Mouse (Mus musculus) midbrain, postnatal 0 days (tissue): Measurements from ENCODE around the gene Mmp10. TPM values are rescaled to one million over a fixed set of nuclear protein-coding genes. Genes with fewer than 3 reads are reported as not detected.

ENCODE experiments used
- ATAC-seq: fragments of 200-750 bp; cut with Nextera tagmentation; 2 replicates; pipeline ENCODE4 v1.8.0; 2017; ENCODE audit warnings: moderate number of reproducible peaks, mild to moderate bottlenecking, moderate TSS enrichment, moderate library complexity; ENCODE audit not compliant: low FRiP score
- DNase-seq: peaks from one replicate; pipeline ENCODE4 v3.0.0-alpha.2; 2015; ENCODE audit warnings: low spot score
- H3K27ac ChIP-seq: fragments of 300-500 bp; sonication (generic); 2 replicates; pipeline ENCODE4 v1.5.1; 2014; ENCODE audit warnings: low read depth, mild to moderate bottlenecking, low read length, mixed read lengths
- H3K27me3 ChIP-seq: fragments of 300-500 bp; sonication (generic); 2 replicates; pipeline ENCODE4 v1.6.1; 2014; ENCODE audit warnings: low read length, control low read depth, mixed read lengths; ENCODE audit not compliant: insufficient read depth
- H3K36me3 ChIP-seq: fragments of 300-500 bp; sonication (generic); 2 replicates; pipeline ENCODE4 v1.6.1; 2014; ENCODE audit warnings: low read length, control low read depth, mixed read lengths; ENCODE audit not compliant: insufficient read depth
- H3K4me1 ChIP-seq: fragments of 300-500 bp; sonication (generic); 2 replicates; pipeline ENCODE4 v1.6.1; 2014; ENCODE audit warnings: mild to moderate bottlenecking, control low read depth, antibody characterized with exemption, low read length, mixed read lengths; ENCODE audit not compliant: insufficient read depth
- H3K4me2 ChIP-seq: fragments of 300-500 bp; sonication (generic); 2 replicates; pipeline ENCODE4 v1.6.1; 2014; ENCODE audit warnings: low read depth, mild to moderate bottlenecking, low read length, mixed read lengths; ENCODE audit not compliant: poor library complexity, severe bottlenecking
- H3K4me3 ChIP-seq: fragments of 300-500 bp; sonication (generic); 2 replicates; pipeline ENCODE4 v1.5.1; 2014; ENCODE audit warnings: low read depth, mild to moderate bottlenecking, low read length, moderate library complexity
- H3K9ac ChIP-seq: fragments of 300-500 bp; sonication (generic); replicated peaks from 2 replicates; pipeline ENCODE4 v1.6.1; 2014; ENCODE audit warnings: mild to moderate bottlenecking, low read length, moderate library complexity, mixed read lengths; ENCODE audit not compliant: poor library complexity, severe bottlenecking
- H3K9me3 ChIP-seq: fragments of 300-500 bp; sonication (generic); 2 replicates; pipeline ENCODE4 v1.6.1; 2016; ENCODE audit warnings: low read length, control low read depth
- CTCF ChIP-seq: IDR thresholded peaks from 2 replicates; pipeline ENCODE4 v1.5.1; 2016; ENCODE audit warnings: antibody characterized with exemption, mild to moderate bottlenecking
- WGBS: fragments of 180-500 bp; shearing (Covaris S2); extraction: QIAGEN DNeasy Blood & Tissue Kit; methylation state at CpG from one replicate; pipeline ENCODE4 v1.1.7; 2014; 5-methylcytosine and 5-hydroxymethylcytosine counted together
- polyA plus RNA-seq: library from polyadenylated mRNA; unstranded; fragments of >200 nt; fragmentation: Nextera tagmentation; extraction: Ambion mirVana; gene quantifications from 2 replicates; pipeline ENCODE4 v1.2.1, GENCODE M21; 2015
- total RNA-seq: library from RNA; depleted of rRNA; stranded (reverse); fragments of >200 nt; gene quantifications from 2 replicates; pipeline ENCODE4 v1.2.3, GENCODE M21; 2014; rRNA removed

The Mmp10 gene
- total RNA-seq (not detected in 2 replicates), polyA plus RNA-seq (not detected in 2 replicates)

- Histone ChIP-seq H3K4me2 (no peak within 1 kb of the TSS), H3K4me1 (no peaks in the 10 kb centered on the region), H3K9ac (no peak within 1 kb of the TSS), H3K27ac (no peak within 1 kb of the TSS), H3K4me3 (no peak within 1 kb of the TSS), H3K36me3 (no peaks in the 10 kb centered on the region), H3K9me3 (no peaks in the 10 kb centered on the region), H3K27me3 (no peaks in the 10 kb centered on the region)
- TF ChIP-seq CTCF = no peak
- WGBS = 93% methylated on average over 3 of the region's 3 CpGs
- DNase-seq (no peak), ATAC-seq (no peak)
Measured at GRCm38 (mm10) chr9:7502051-7502450, at the start of gene Mmp10. Gene Mmp10, plus strand, starts transcription at chr9:7502352.

- no peaks in the 10 kb centered on the region for H3K36me3 ChIP-seq
- DNase-seq = no peak
- no peaks in the 10 kb centered on the region for H3K4me1 ChIP-seq
- H3K4me3 ChIP-seq = no peak overlapping the region
- no peak for ATAC-seq
- no peak for TF ChIP-seq CTCF
- WGBS = 91% methylated on average over 2 of the region's 2 CpGs
- H3K27ac ChIP-seq = no peak overlapping the region
- H3K9me3 ChIP-seq = no peaks in the 10 kb centered on the region
- no peak overlapping the region for H3K4me2 ChIP-seq
- H3K27me3 ChIP-seq = no peaks in the 10 kb centered on the region
- H3K9ac ChIP-seq = no peak overlapping the region
Measured at GRCm38 (mm10) chr9:7453302-7453701, 48.9 kb upstream of the Mmp10 start.

- TF ChIP-seq CTCF = no peak
- H3K4me2 ChIP-seq = no peak overlapping the region
- ATAC-seq = no peak
- H3K27me3 ChIP-seq = no peaks in the 10 kb centered on the region
- H3K27ac ChIP-seq = no peak overlapping the region
- DNase-seq = no peak
- H3K4me1 ChIP-seq = no peaks in the 10 kb centered on the region
- 82% methylated on average over 1 of the region's 1 CpGs for WGBS
- H3K9ac ChIP-seq = no peak overlapping the region
- no peak overlapping the region for H3K4me3 ChIP-seq
- no peaks in the 10 kb centered on the region for H3K36me3 ChIP-seq
- H3K9me3 ChIP-seq = no peaks in the 10 kb centered on the region
Measured at GRCm38 (mm10) chr9:7470262-7470661, 31.9 kb upstream of the Mmp10 start.

GRCm38 (mm10) chr9:7483684-7484394 lies 18.3 kb upstream of the Mmp10 start:
- Histone ChIP-seq H3K4me3 (no peak overlapping the region), H3K9me3 (no peaks in the 10 kb centered on the region), H3K4me1 (no peaks in the 10 kb centered on the region), H3K9ac (no peak overlapping the region), H3K27me3 (no peaks in the 10 kb centered on the region), H3K4me2 (no peak overlapping the region), H3K27ac (no peak overlapping the region), H3K36me3 (no peaks in the 10 kb centered on the region)
- DNase-seq (no peak), ATAC-seq (no peak)
- 73% methylated on average over 5 of the region's 5 CpGs for WGBS
- TF ChIP-seq CTCF = no peak

- Histone ChIP-seq H3K27ac (no peak overlapping the region), H3K27me3 (no peaks in the 10 kb centered on the region), H3K4me3 (no peak overlapping the region), H3K4me2 (no peak overlapping the region), H3K9ac (no peak overlapping the region), H3K4me1 (no peaks in the 10 kb centered on the region), H3K36me3 (no peaks in the 10 kb centered on the region), H3K9me3 (no peaks in the 10 kb centered on the region)
- ATAC-seq (no peak), DNase-seq (no peak)
- 86% methylated on average over 3 of the region's 3 CpGs for WGBS
- no peak for TF ChIP-seq CTCF
Measured at GRCm38 (mm10) chr9:7501138-7501537, 1.0 kb upstream of the Mmp10 start.

- no peak overlapping the region for H3K4me2 ChIP-seq
- ATAC-seq (no peak), DNase-seq (no peak)
- TF ChIP-seq CTCF = no peak
- WGBS = 84% methylated on average over 7 of the region's 7 CpGs
- H3K4me1 ChIP-seq = no peaks in the 10 kb centered on the region
- H3K4me3 ChIP-seq = no peak overlapping the region
- H3K27me3 ChIP-seq = no peaks in the 10 kb centered on the region
- H3K27ac ChIP-seq = no peak overlapping the region
- no peaks in the 10 kb centered on the region for H3K9me3 ChIP-seq
- no peak overlapping the region for H3K9ac ChIP-seq
- H3K36me3 ChIP-seq = no peaks in the 10 kb centered on the region
Measured at GRCm38 (mm10) chr9:7507321-7507876, 5.2 kb downstream of the Mmp10 start.
